Mouse (Mus musculus): ENCODE measurements around the gene Cuedc2. TPM values are rescaled to one million over a fixed set of nuclear protein-coding genes. Genes with fewer than 3 reads are reported as not detected.

Cuedc2 gene
- polyA plus RNA-seq, 1 experiment: not detected

DNA sequence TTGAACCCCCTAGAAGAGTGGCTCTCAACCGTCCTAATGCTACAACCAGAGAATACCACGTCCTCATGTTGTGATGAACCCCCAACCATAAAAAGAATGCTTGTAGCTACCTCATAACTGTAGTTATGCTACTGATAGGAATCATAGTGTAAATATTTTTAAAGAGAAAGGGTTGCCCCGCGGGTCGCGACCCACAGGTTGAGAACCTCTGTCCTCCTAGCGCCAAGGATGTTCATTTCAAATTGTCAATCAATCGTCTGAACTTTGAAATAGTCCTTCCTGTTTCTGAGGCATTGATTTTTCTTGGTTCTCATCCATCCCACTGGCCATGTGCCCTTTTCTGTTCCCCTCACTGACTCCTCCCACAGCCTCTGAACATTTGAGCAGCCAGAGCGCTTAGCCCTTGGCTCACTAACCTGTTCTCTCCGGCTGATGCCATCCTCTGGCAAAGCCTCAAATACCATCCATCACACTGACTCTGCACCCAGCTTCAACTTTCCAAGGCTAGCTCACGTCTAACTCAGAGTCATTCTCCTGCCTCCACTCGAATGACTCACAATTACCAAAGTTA, 47.9 kb downstream of the Cuedc2 start:
- WGBS: 62% methylated on average over 12 of the region's 12 CpGs
- H3K4me1 ChIP-seq (ENCODE audit: control insufficient read depth, insufficient read depth, low read length): no peaks in the 10 kb centered on the region
- TF ChIP-seq CTCF (IDR thresholded peaks at IDR 0.05; ENCODE audit: insufficient read depth, low read depth, low read length): no peak
- no peak for TF ChIP-seq POLR2A (IDR thresholded peaks at IDR 0.05; ENCODE audit: insufficient read depth, low read depth, low read length)

DNA sequence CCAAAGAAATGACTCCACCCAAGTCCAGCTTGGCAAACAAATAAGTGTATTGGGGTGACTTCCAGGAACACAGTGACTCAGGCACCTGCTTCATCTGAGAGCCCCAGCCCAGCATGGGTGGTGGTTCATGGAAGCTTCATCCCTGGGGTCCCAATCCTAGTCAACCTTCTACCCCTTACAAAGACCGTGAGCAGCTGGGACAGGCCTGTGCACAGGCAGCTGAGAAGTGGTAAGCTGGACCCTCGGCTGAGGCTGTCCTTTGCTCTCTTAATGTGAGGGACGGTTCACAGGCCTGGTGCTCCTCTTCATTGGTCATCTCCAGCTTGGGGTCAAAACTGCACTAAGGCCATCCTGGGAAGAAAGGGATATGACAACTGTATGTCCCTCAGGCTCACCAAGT, 50.9 kb downstream of the Cuedc2 start:
- 91% methylated on average over 3 of the region's 3 CpGs for WGBS

More for the DNA sequence above, 47.9 kb downstream of the Cuedc2 start:
- no peak overlapping the region for H3K4me3 ChIP-seq (ENCODE audit: insufficient read depth, low read depth, low read length)
- no peak overlapping the region for H3K27ac ChIP-seq (ENCODE audit: insufficient read depth, low read depth, low read length)

DNA sequence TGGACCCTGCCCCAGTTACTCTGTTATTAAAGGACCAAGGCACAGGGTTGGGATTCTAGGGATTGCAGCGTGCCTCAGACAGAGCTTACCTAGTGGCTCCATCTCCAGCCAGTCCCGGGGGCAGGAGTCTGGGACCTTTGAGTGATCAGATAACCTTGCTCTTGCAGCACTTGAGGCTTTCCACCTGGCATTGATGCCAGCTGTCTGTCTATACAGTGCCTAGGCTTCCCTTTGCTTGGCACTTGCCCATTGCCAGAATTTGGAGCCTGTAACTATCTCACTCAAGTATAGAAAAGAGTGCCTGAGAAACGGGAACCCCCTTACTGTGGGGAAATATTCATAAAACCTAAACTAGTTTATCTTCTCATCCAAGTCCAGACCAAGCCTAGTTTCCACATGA, 51.6 kb downstream of the Cuedc2 start:
- 85% methylated on average over 3 of the region's 3 CpGs for WGBS
- Histone ChIP-seq H3K4me1 (ENCODE audit: control insufficient read depth, insufficient read depth, low read length) (no peaks in the 10 kb centered on the region), H3K4me3 (ENCODE audit: insufficient read depth, low read depth, low read length) (no peak overlapping the region), H3K27ac (ENCODE audit: insufficient read depth, low read depth, low read length) (no peak overlapping the region)
- TF ChIP-seq CTCF (IDR thresholded peaks at IDR 0.05; ENCODE audit: insufficient read depth, low read depth, low read length): no peak
- no peak for TF ChIP-seq POLR2A (IDR thresholded peaks at IDR 0.05; ENCODE audit: insufficient read depth, low read depth, low read length)

More for the DNA sequence above, 50.9 kb downstream of the Cuedc2 start:
- TF ChIP-seq CTCF (IDR thresholded peaks at IDR 0.05; ENCODE audit: insufficient read depth, low read depth, low read length) (no peak), POLR2A (IDR thresholded peaks at IDR 0.05; ENCODE audit: insufficient read depth, low read depth, low read length) (no peak)
- Histone ChIP-seq H3K4me1 (ENCODE audit: control insufficient read depth, insufficient read depth, low read length) (no peaks in the 10 kb centered on the region), H3K4me3 (ENCODE audit: insufficient read depth, low read depth, low read length) (no peak overlapping the region), H3K27ac (ENCODE audit: insufficient read depth, low read depth, low read length) (no peak overlapping the region)

DNA sequence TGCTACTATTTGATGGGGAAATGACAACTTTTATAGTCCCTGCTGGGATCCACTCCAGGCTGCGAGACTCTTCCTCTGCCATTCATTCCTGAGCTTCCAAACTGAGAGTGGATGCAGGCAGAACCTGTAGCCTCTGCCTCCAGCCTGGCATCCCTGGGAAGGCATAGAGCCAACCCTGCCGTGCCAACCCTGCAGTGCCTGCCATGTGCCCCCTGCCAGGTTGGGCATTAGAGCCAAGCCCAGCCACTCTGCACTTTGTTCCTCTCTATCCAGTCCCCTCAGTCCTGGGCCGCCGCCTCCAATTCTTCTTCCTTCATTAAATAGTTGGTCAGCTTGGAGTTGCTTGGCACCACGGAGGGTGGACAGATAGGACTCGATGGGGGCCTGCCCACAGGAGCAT, 52.5 kb downstream of the Cuedc2 start:
- Histone ChIP-seq H3K4me3 (ENCODE audit: insufficient read depth, low read depth, low read length) (no peak overlapping the region), H3K4me1 (ENCODE audit: control insufficient read depth, insufficient read depth, low read length) (no peaks in the 10 kb centered on the region), H3K27ac (ENCODE audit: insufficient read depth, low read depth, low read length) (no peak overlapping the region)
- WGBS: 49% methylated on average over 6 of the region's 6 CpGs
- TF ChIP-seq CTCF (IDR thresholded peaks at IDR 0.05; ENCODE audit: insufficient read depth, low read depth, low read length) (no peak), POLR2A (IDR thresholded peaks at IDR 0.05; ENCODE audit: insufficient read depth, low read depth, low read length) (no peak)

DNA sequence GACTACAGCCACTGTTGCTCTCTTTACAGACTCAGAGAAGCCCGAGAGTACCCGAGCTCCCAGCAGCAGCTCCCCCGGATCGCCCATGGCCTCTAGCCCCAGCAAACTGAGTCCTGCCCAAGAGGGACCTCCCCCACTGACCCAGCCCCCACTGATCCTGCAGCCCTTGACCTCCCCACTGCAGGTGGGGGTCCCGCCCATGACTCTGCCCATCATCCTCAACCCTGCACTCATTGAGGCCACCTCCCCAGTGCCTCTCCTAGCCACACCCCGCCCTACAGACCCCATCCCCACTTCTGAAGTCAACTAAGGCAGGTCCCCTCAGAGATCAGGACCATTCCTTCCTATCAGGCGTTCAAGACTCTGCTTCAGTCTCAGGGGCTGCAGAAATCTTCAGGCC, 52.9 kb downstream of the Cuedc2 start:
- no peaks in the 10 kb centered on the region for H3K4me1 ChIP-seq (ENCODE audit: control insufficient read depth, insufficient read depth, low read length)
- no peak for TF ChIP-seq CTCF (IDR thresholded peaks at IDR 0.05; ENCODE audit: insufficient read depth, low read depth, low read length)
- no peak for TF ChIP-seq POLR2A (IDR thresholded peaks at IDR 0.05; ENCODE audit: insufficient read depth, low read depth, low read length)
- no peak overlapping the region for H3K27ac ChIP-seq (ENCODE audit: insufficient read depth, low read depth, low read length)
- 87% methylated on average over 7 of the region's 7 CpGs for WGBS
- no peak overlapping the region for H3K4me3 ChIP-seq (ENCODE audit: insufficient read depth, low read depth, low read length)

DNA sequence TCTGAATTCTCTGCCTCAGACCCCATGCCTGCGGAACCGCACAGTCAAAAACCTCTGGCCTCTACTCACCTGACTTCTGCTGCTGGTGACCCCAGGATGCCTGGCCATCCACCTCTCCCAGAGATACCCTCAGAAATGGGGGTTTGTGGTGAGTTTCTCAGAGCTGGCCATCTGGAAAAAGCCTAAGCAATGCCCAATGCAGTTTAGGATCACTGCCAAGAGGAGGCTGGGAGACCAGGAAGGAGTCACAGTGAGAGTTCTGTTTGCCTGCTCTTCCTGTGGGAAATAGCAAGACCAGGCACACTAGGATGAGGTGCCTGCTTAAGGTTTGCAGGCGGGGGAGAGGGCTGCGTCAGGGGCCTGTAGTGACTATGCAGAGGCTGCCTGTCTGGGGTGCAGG, 53.8 kb downstream of the Cuedc2 start:
- TF ChIP-seq CTCF (IDR thresholded peaks at IDR 0.05; ENCODE audit: insufficient read depth, low read depth, low read length): no peak
- no peak for TF ChIP-seq POLR2A (IDR thresholded peaks at IDR 0.05; ENCODE audit: insufficient read depth, low read depth, low read length)
- no peak overlapping the region for H3K27ac ChIP-seq (ENCODE audit: insufficient read depth, low read depth, low read length)
- no peaks in the 10 kb centered on the region for H3K4me1 ChIP-seq (ENCODE audit: control insufficient read depth, insufficient read depth, low read length)
- no peak overlapping the region for H3K4me3 ChIP-seq (ENCODE audit: insufficient read depth, low read depth, low read length)
- WGBS: 96% methylated on average over 4 of the region's 4 CpGs

DNA sequence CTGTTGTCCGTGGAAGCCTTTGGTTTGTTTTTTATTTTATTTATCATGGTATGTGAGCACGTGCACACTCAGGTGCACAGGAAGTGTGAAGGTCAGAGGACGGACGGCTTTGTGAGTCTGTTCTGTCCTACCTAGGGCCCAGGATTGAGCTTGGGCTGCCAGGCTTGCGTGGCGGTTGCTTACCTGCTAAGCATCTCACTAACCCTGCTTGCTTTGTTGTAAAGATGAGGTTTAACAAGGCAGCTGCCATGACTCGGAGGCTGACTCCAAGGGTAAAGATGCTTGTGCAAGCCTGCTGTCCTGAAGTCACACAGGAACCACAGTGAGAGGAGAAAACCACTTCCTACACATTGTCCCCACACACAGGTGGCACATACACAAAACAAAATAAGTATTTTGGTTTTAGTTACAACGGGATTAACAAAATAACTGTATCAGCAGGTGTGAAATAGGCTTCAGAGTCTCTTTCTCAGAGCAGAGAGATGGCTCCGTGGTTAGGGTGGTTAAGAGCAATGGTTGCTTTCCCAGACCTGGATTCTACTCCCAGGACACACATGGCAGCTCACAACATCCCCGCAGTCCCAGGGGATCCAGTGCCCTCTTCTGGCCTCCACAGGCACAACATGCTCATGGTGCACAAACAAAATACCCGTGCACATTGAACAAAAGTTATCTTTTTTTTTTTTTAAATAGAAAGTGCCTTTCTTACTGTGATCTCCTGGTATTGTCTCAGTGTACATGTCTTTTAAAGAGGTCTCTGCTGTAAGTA, 56.2 kb downstream of the Cuedc2 start:
- 95% methylated on average over 11 of the region's 11 CpGs for WGBS
- H3K27ac ChIP-seq (ENCODE audit: insufficient read depth, low read depth, low read length): no peak overlapping the region
- TF ChIP-seq POLR2A (IDR thresholded peaks at IDR 0.05; ENCODE audit: insufficient read depth, low read depth, low read length): no peak
- TF ChIP-seq CTCF (IDR thresholded peaks at IDR 0.05; ENCODE audit: insufficient read depth, low read depth, low read length): no peak

More for the DNA sequence above, 56.2 kb downstream of the Cuedc2 start:
- H3K4me1 ChIP-seq (ENCODE audit: control insufficient read depth, insufficient read depth, low read length): no peaks in the 10 kb centered on the region
- no peak overlapping the region for H3K4me3 ChIP-seq (ENCODE audit: insufficient read depth, low read depth, low read length)

Other genes starting within 250 kb of the Cuedc2 start
- gene Elovl3, start 206.8 kb downstream of the Cuedc2 start, polyA plus RNA-seq (2012; ENCODE audit: insufficient read depth, insufficient read length, low replicate concordance, missing spikeins): not detected in 2 replicates
- not detected in 2 replicates for gene Pitx3, start 190.4 kb downstream of the Cuedc2 start, polyA plus RNA-seq (2012; ENCODE audit: insufficient read depth, insufficient read length, low replicate concordance, missing spikeins)
- gene Gbf1, start 186.2 kb downstream of the Cuedc2 start, polyA plus RNA-seq (2012; ENCODE audit: insufficient read depth, insufficient read length, low replicate concordance, missing spikeins): 348 TPM in 1 of 2 replicates, not detected in the other
- not detected in 2 replicates for gene Nfkb2, start 34.4 kb downstream of the Cuedc2 start, polyA plus RNA-seq (2012; ENCODE audit: insufficient read depth, insufficient read length, low replicate concordance, missing spikeins)
- gene Psd, start 11.5 kb downstream of the Cuedc2 start, polyA plus RNA-seq (2012; ENCODE audit: insufficient read depth, insufficient read length, low replicate concordance, missing spikeins): not detected in 2 replicates
- not detected in 2 replicates for gene Fbxl15, start 10.5 kb downstream of the Cuedc2 start, polyA plus RNA-seq (2012; ENCODE audit: insufficient read depth, insufficient read length, low replicate concordance, missing spikeins)
- not detected in 2 replicates for gene Mfsd13a, start 2.4 kb upstream of the Cuedc2 start, polyA plus RNA-seq (2012; ENCODE audit: insufficient read depth, insufficient read length, low replicate concordance, missing spikeins)
- not detected in 2 replicates for gene 2310034G01Rik, start 11.6 kb upstream of the Cuedc2 start, polyA plus RNA-seq (2012; ENCODE audit: insufficient read depth, insufficient read length, low replicate concordance, missing spikeins)
- gene Actr1a, start 57.0 kb upstream of the Cuedc2 start, polyA plus RNA-seq (2012; ENCODE audit: insufficient read depth, insufficient read length, low replicate concordance, missing spikeins): 623 TPM in 1 of 2 replicates, not detected in the other
- gene Sufu, start 58.2 kb upstream of the Cuedc2 start, polyA plus RNA-seq (2012; ENCODE audit: insufficient read depth, insufficient read length, low replicate concordance, missing spikeins): not detected in 2 replicates
- gene Trim8, start 163.0 kb upstream of the Cuedc2 start, polyA plus RNA-seq (2012; ENCODE audit: insufficient read depth, insufficient read length, low replicate concordance, missing spikeins): not detected in 2 replicates
- not detected in 2 replicates for gene Arl3, start 234.5 kb upstream of the Cuedc2 start, polyA plus RNA-seq (2012; ENCODE audit: insufficient read depth, insufficient read length, low replicate concordance, missing spikeins)
- gene Sfxn2, start 234.7 kb upstream of the Cuedc2 start, polyA plus RNA-seq (2012; ENCODE audit: insufficient read depth, insufficient read length, low replicate concordance, missing spikeins): not detected in 2 replicates

All from olfactory bulb, adult 2 months (tissue).